Mouse (Mus musculus) heart, postnatal 25 days (tissue): Measurements from ENCODE around the gene Tle3. TPM values are rescaled to one million over a fixed set of nuclear protein-coding genes. Genes with fewer than 3 reads are reported as not detected.

Experiments
- DNase-seq: peaks from one replicate; pipeline ENCODE4 v3.0.0; 2022; ENCODE audit warnings: low spot score
- intact Hi-C: fragments of 180-260 bp; cut with DNase I; formaldehyde crosslinking; loops from one replicate; pipeline ENCODE4 v1.15.1; 2025
- total RNA-seq, 2 experiments: library from RNA; stranded (reverse); gene quantifications; 2 replicates each; pipeline ENCODE4 v1.2.3; 2021

Tle3 gene
- total RNA-seq, 2 experiments from 2014 or later, result 15.5 to 17.4 TPM

GRCm38 (mm10) chr9:61416571-61416970, 44.4 kb downstream of the Tle3 start:
- DNase-seq, result no peak
- intact Hi-C loops, result no loop called here

GRCm38 (mm10) chr9:61421626-61422025, 49.5 kb downstream of the Tle3 start:
- intact Hi-C loops, result no loop called here
- no peak for DNase-seq

GRCm38 (mm10) chr9:61424245-61424644, 52.1 kb downstream of the Tle3 start:
- intact Hi-C loops, result no loop called here
- DNase-seq, result no peak

GRCm38 (mm10) chr9:61426493-61426892, 54.3 kb downstream of the Tle3 start:
- intact Hi-C loops, result no loop called here
- no peak for DNase-seq

- intact Hi-C loops, result no loop called here
- DNase-seq, result no peak
Measured at GRCm38 (mm10) chr9:61427051-61427450, 54.9 kb downstream of the Tle3 start.

- intact Hi-C loops, result no loop called here
Measured at GRCm38 (mm10) chr9:61427901-61428300, 55.7 kb downstream of the Tle3 start.

GRCm38 (mm10) chr9:61431830-61432229, 59.7 kb downstream of the Tle3 start:
- DNase-seq, result no peak
- intact Hi-C loops, result no loop called here

More at GRCm38 (mm10) chr9:61427901-61428300, 55.7 kb downstream of the Tle3 start:
- DNase-seq, result no peak

GRCm38 (mm10) chr9:61433206-61433605, 61.0 kb downstream of the Tle3 start:
- no peak for DNase-seq
- intact Hi-C loops, result no loop called here

- no peak for DNase-seq
- intact Hi-C loops, result no loop called here
Measured at GRCm38 (mm10) chr9:61434062-61434461, 61.9 kb downstream of the Tle3 start.

- peak; percentile 59 for DNase-seq
- intact Hi-C loops, result no loop called here
Measured at GRCm38 (mm10) chr9:61435191-61435989, 63.2 kb downstream of the Tle3 start.

- no peak for DNase-seq
- intact Hi-C loops, result no loop called here
Measured at GRCm38 (mm10) chr9:61436104-61436503, 63.9 kb downstream of the Tle3 start.

- intact Hi-C loops, result no loop called here
Measured at GRCm38 (mm10) chr9:61436761-61437160, 64.6 kb downstream of the Tle3 start.

GRCm38 (mm10) chr9:61439092-61439491, 66.9 kb downstream of the Tle3 start:
- no peak for DNase-seq
- intact Hi-C loops, result no loop called here

More at GRCm38 (mm10) chr9:61436761-61437160, 64.6 kb downstream of the Tle3 start:
- DNase-seq, result no peak

GRCm38 (mm10) chr9:61439979-61440378, 67.8 kb downstream of the Tle3 start:
- intact Hi-C loops, result loop anchor here (10.0 kb wide), 1 partner anchor 255 kb away; no protein-coding TSS in a partner anchor
- DNase-seq, result no peak

- intact Hi-C loops, result loop anchor here (10.0 kb wide), 1 partner anchor 253 kb away; no protein-coding TSS in a partner anchor
- no peak for DNase-seq
Measured at GRCm38 (mm10) chr9:61441206-61441913, 69.2 kb downstream of the Tle3 start.

GRCm38 (mm10) chr9:61442951-61443630, 70.9 kb downstream of the Tle3 start:
- DNase-seq, result no peak
- intact Hi-C loops, result loop anchor here (10.0 kb wide), 1 partner anchor 252 kb away; no protein-coding TSS in a partner anchor

- DNase-seq, result no peak
- intact Hi-C loops, result loop anchor here (10.0 kb wide), 1 partner anchor 250 kb away; no protein-coding TSS in a partner anchor
Measured at GRCm38 (mm10) chr9:61445151-61445550, 73.0 kb downstream of the Tle3 start.

- intact Hi-C loops, result loop anchor here (10.0 kb wide), 1 partner anchor 249 kb away; no protein-coding TSS in a partner anchor
- DNase-seq, result peak; percentile 61
Measured at GRCm38 (mm10) chr9:61445711-61446222, 73.6 kb downstream of the Tle3 start.

GRCm38 (mm10) chr9:61446965-61447364, 74.8 kb downstream of the Tle3 start:
- intact Hi-C loops, result loop anchor here (10.0 kb wide), 1 partner anchor 248 kb away; no protein-coding TSS in a partner anchor
- DNase-seq, result no peak

GRCm38 (mm10) chr9:61449363-61449904, 77.3 kb downstream of the Tle3 start:
- intact Hi-C loops, result loop anchor here (10.0 kb wide), 1 partner anchor 245 kb away; no protein-coding TSS in a partner anchor

More at GRCm38 (mm10) chr9:61449363-61449904, 77.3 kb downstream of the Tle3 start:
- DNase-seq, result no peak
